Mouse (Mus musculus) stomach, postnatal 0 days (tissue): ENCODE data around the gene Sardh.

Experiments
- CTCF ChIP-seq: IDR thresholded peaks from 2 replicates; pipeline ENCODE4 v1.5.1; 2016; ENCODE audit warnings: antibody characterized with exemption, low read depth, mild to moderate bottlenecking, moderate library complexity
- EP300 ChIP-seq: optimal IDR thresholded peaks from 2 replicates; pipeline ENCODE3; 2016; ENCODE audit warnings: antibody characterized with exemption

DNA sequence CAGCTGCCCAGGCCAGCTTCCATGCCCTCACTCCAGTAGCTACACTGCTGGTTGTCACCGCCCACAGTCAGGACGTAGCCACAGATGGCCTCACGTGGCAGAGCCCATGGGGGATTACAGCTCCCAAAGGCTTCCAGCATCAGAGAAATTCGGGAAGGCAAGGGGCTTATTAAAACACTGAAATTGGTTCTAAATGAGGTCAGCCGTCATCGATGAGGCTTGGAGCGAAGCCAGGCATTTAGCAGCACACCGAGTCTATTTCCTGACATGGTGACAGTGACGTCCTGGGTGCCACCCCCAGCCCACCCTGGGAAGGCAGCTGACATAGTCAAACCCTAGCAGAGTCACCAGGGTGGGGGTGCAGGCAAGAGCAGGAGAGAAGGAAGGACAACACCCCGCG, 85.5 kb downstream of the Sardh start:
- no peak for TF ChIP-seq CTCF
- TF ChIP-seq EP300 = no peak
